Mouse (Mus musculus) heart, adult 2 months (tissue): ENCODE measurements at regions not wholly inside any gene's neighbourhood (a gene's known extent, or its start where the extent isn't known, plus 50 kb on each side); places are given as distances from the start of the nearest gene placed in this dataset.

ENCODE experiments used
- DNase-seq, 2 experiments: peaks; one replicate each; pipeline ENCODE4 v3.0.0; 2021
- H3K27ac ChIP-seq: fragments of 200-600 bp; 2 replicates; pipeline ENCODE4 v1.8.1; 2022
- H3K27me3 ChIP-seq: fragments of 200-500 bp; 2 replicates; pipeline ENCODE4 v1.6.1; 2012; ENCODE audit warnings: mild to moderate bottlenecking, low read length, inconsistent platforms, mixed read lengths; ENCODE audit not compliant: control insufficient read depth, insufficient read depth
- H3K36me3 ChIP-seq: fragments of 200-500 bp; 2 replicates; pipeline ENCODE4 v1.6.1; 2012; ENCODE audit warnings: low read length, inconsistent platforms; ENCODE audit not compliant: control insufficient read depth, insufficient read depth
- H3K4me1 ChIP-seq: fragments of 200-500 bp; 2 replicates; pipeline ENCODE4 v1.6.1; 2011; ENCODE audit warnings: low read length; ENCODE audit not compliant: control insufficient read depth, insufficient read depth
- H3K4me3 ChIP-seq: fragments of 200-600 bp; 2 replicates; pipeline ENCODE4 v1.8.1; 2022
- H3K79me2 ChIP-seq: fragments of 200-500 bp; replicated peaks from 2 replicates; pipeline ENCODE4 v1.6.1; 2012; ENCODE audit warnings: mild to moderate bottlenecking, inconsistent platforms, low read length, moderate library complexity, mixed read lengths; ENCODE audit not compliant: control insufficient read depth, insufficient read depth
- H3K9ac ChIP-seq: fragments of 200-500 bp; 2 replicates; pipeline ENCODE4 v1.6.1; 2012; ENCODE audit warnings: low read depth, mild to moderate bottlenecking, control low read depth, inconsistent platforms, low read length, mixed read lengths
- CTCF ChIP-seq: fragments of 200-600 bp; IDR thresholded peaks from 2 replicates; pipeline ENCODE4 v1.8.1; 2022; ENCODE audit warnings: antibody characterized with exemption, mild to moderate bottlenecking, moderate library complexity
- EP300 ChIP-seq: fragments of 200-500 bp; IDR thresholded peaks from 2 replicates; pipeline ENCODE4 v1.6.1; 2011; ENCODE audit warnings: low read depth, low read length, control low read depth; ENCODE audit not compliant: insufficient read depth
- POLR2A ChIP-seq: fragments of 200-500 bp; IDR thresholded peaks from 2 replicates; pipeline ENCODE4 v1.6.1; 2011; ENCODE audit warnings: mild to moderate bottlenecking, low read depth, low read length, control low read depth; ENCODE audit not compliant: insufficient read depth
- whole genome bisulfite sequencing: fragments of 180-500 bp; shearing (Covaris S2); methylation state at CpG from one replicate; pipeline ENCODE4 v1.1.7; 2018; 5-methylcytosine and 5-hydroxymethylcytosine counted together
- intact Hi-C: fragments of 180-260 bp; cut with DNase I; formaldehyde crosslinking; loops from one replicate; pipeline ENCODE4 v1.15.1; 2025

- Histone ChIP-seq H3K27ac (no peak overlapping the region), H3K36me3 (no peaks in the 10 kb centered on the region), H3K27me3 (no peaks in the 10 kb centered on the region), H3K4me1 (no peaks in the 10 kb centered on the region), H3K9ac (no peak overlapping the region), H3K79me2 (no peaks in the 10 kb centered on the region), H3K4me3 (no peak overlapping the region)
- whole genome bisulfite sequencing = 74% methylated on average over 20 of the region's 20 CpGs
- intact Hi-C loops = no loop called here
- TF ChIP-seq CTCF (no peak), POLR2A (no peak), EP300 (no peak)
- DNase-seq = peak in 1 of 2 experiments; percentile 2
Measured at GRCm38 (mm10) chr2:33977576-33978352, 90.0 kb upstream of the Mvb12b start.

DNA sequence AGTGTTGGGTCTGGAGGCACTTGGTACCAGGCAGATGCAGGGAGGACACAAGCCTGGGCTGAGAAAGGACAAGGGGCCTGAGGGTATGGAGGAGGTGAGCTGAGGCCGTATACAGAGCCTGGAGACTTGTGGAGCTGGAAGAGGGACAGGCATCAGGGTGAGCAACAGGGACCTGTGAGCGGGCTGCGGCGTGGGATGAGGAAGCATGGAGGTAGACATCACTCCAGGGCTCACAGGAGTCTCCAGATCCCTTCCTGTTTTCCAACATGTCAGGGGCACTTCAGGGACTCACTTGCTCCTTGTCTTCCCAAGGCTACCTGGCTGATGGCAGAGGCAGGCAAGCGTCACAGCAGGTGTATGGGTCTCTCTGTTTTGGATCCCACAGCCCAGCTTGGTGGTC, 89.4 kb upstream of the Mvb12b start:
- intact Hi-C loops = no loop called here
- TF ChIP-seq EP300 = no peak
- no peak for TF ChIP-seq CTCF
- no peak for TF ChIP-seq POLR2A
- no peak overlapping the region for H3K4me3 ChIP-seq
- H3K79me2 ChIP-seq = no peaks in the 10 kb centered on the region
- 84% methylated on average over 5 of the region's 5 CpGs for WGBS
- H3K27me3 ChIP-seq = no peaks in the 10 kb centered on the region
- H3K27ac ChIP-seq = no peak overlapping the region
- DNase-seq = peak in 1 of 2 experiments; percentile 1
- no peaks in the 10 kb centered on the region for H3K36me3 ChIP-seq
- H3K9ac ChIP-seq = no peak overlapping the region
- H3K4me1 ChIP-seq = no peaks in the 10 kb centered on the region

- Histone ChIP-seq H3K4me1 (no peaks in the 10 kb centered on the region), H3K4me3 (no peak overlapping the region), H3K36me3 (no peaks in the 10 kb centered on the region), H3K79me2 (no peaks in the 10 kb centered on the region), H3K27ac (no peak overlapping the region), H3K27me3 (no peaks in the 10 kb centered on the region), H3K9ac (no peak overlapping the region)
- TF ChIP-seq EP300 (no peak), CTCF (no peak), POLR2A (no peak)
- 73% methylated on average over 9 of the region's 9 CpGs for WGBS
- intact Hi-C loops = no loop called here
- DNase-seq = peak in 1 of 2 experiments; percentile 0
Measured at GRCm38 (mm10) chr2:33976183-33976582, 88.4 kb upstream of the Mvb12b start.

DNA sequence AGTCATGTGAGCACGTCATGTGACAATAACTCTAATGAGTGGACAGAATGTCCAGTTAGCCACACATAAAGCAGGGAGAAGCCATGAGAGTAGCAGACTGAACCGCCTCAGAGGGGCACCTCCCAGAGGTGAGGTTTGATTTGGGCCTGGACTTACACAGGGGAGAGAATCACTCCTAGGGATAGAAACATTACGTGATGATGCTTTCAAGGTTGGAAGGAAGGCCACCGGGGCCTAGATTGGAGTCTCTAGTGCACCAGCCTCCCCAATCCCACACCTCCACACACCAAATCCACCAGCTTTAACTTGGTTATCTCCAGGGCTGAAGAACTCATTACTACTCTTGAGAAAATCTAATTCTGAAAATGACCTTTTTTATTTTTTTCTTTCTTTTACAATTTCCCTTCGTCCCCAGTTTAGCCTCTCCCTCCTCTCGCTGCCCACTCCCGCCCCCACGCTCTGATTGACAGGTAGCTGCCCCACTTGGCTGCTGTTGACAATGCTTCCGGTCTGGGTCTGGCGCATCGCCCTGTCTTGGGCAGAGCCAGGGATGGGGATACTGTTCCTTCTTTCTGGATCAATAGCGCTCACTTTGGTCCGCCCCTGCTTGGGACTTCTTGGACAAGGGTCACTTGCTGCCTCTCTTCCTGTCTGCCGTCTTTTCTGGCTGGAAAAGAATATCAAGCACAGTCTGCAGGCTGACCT, 87.8 kb upstream of the Mvb12b start:
- 50% methylated on average over 14 of the region's 14 CpGs for WGBS
- Histone ChIP-seq H3K9ac (no peak overlapping the region), H3K4me1 (no peaks in the 10 kb centered on the region), H3K79me2 (no peaks in the 10 kb centered on the region), H3K4me3 (no peak overlapping the region), H3K36me3 (no peaks in the 10 kb centered on the region), H3K27ac (no peak overlapping the region), H3K27me3 (no peaks in the 10 kb centered on the region)
- TF ChIP-seq EP300 (no peak), CTCF (no peak)
- DNase-seq = peak; percentile 16 to 40
- intact Hi-C loops = no loop called here

DNA sequence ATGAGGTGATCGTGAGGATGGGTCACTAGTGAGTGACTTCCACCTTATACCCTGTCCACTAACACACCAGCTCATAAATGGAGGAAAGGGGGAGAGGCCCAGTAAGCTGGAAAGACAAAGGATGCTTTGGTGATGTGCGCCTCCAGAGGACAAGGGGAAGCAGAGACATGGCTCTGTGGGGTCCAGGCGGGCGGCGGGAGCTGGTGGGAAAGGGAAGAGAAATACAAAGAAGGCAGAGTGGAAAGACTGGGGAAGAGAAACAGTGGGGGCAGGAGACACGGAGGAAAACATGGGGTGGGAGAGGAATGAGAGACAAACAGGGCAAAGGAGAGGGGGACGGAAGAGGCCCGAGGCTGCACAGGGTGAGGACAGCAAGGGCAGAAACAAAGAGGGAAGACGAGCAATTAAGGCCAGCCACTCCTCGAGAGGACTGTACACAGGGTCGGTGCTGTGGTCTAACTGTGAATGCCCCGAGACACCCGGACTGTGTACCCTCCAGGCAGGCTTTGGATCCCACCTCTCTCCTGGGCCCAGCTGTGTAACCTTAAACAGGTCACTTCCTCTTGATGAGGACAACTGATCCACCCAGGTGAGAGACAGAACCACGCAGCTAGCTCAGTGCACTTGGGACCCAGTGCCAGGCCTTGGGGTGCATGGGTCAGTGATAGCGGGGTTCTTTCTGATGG, 87.1 kb upstream of the Mvb12b start:
- intact Hi-C loops = loop anchor here (5.0 kb wide), 3 partner anchors 153 to 547 kb away; no protein-coding TSS in a partner anchor
- peak in 1 of 2 experiments; percentile 0 for DNase-seq

More for the DNA sequence above, 87.1 kb upstream of the Mvb12b start:
- TF ChIP-seq CTCF (no peak), POLR2A (no peak), EP300 (no peak)
- Histone ChIP-seq H3K4me3 (no peak overlapping the region), H3K79me2 (no peaks in the 10 kb centered on the region), H3K4me1 (no peaks in the 10 kb centered on the region), H3K27me3 (no peaks in the 10 kb centered on the region), H3K9ac (no peak overlapping the region), H3K36me3 (no peaks in the 10 kb centered on the region), H3K27ac (no peak overlapping the region)
- WGBS = 82% methylated on average over 15 of the region's 15 CpGs
